Mouse (Mus musculus) c-Kit-positive CD71-positive TER-119-positive erythroid progenitor cells, embryonic 14.5 days (primary cell): ENCODE results near the gene Mpp3.
A peak's percentile ranks its signal among the peaks of the same experiment; 100 is the strongest.

Experiments
- DNase-seq: peaks from one replicate; pipeline ENCODE4 v3.0.0-alpha.2; 2013; ENCODE audit warnings: low spot score

Gene Mpp3

DNA sequence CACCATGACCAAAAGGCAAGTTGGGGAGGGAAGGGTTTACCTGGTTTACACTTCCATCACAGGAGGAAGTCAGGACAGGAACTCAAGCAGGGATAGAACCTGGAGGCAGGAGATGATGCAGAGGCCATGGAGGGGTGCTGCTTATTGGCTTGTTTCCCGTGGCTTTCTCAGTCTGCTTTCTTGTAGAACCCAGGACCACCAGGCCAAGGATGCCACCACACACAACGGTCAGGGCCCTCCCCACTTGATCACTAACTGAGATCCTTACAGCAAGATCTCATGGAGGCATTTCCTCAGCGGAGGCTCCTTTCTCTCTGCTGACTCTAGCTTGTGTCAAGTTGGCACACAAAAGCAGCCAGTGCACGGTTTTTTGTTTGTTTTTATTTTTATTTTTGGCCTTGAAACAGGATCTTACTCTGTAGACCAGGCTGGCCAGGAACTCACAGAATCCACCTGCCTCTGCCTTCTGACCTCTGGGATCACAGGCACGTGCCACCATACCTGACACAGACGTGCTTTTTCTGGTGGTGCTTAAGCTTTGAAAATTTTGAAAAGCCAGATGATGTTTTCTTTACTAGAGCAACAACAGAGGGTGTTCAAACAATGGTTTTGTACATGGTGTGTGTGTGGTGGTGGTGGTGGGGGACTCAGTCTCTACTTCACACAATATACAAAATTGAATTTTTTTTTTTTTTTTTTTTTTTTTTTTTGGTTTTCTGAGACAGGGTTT, at the start of gene Mpp3:
Mpp3 (minus strand) TSS at position 375 of the 730 bp plus-strand sequence.
- DNase-seq = no peak

DNA sequence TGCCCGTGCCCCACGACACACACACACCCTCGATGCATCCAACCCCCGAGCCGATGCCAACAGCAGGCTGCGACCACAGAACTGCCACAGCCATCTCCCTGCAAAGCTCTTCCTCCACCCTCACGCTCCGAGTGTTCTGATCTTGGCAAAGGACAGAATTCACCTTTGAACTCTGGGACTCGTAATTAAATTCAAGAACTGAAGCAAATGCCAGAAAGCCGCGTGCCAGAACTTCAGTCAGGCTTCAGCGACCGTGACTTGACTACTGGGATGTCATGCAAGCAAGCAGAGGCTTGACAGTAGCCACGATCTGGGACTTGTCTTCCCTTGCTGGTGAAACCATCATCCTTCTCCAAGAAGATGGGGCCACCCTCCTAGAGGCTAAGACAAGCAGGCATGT, 45.5 kb upstream of the Mpp3 start:
- DNase-seq = no peak

DNA sequence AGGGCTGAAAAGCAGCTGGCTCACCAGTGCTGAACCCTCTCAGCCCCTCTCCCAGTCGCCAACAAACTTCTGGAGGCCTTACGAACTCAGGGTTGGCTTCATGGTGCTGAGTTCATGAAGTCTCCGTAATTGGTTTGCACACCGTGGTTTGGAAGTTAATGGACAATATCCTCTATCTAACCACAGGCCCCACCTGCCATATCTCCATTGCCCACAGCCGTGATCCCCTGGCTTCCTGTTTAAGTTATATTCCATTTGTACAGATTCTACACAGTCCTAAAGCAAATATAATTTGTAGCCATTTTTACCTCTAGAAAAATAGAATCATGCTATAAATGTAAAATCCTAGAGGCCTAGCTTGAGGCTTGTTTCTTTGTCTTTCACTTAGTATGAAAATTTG, 44.5 kb upstream of the Mpp3 start:
- no peak for DNase-seq

DNA sequence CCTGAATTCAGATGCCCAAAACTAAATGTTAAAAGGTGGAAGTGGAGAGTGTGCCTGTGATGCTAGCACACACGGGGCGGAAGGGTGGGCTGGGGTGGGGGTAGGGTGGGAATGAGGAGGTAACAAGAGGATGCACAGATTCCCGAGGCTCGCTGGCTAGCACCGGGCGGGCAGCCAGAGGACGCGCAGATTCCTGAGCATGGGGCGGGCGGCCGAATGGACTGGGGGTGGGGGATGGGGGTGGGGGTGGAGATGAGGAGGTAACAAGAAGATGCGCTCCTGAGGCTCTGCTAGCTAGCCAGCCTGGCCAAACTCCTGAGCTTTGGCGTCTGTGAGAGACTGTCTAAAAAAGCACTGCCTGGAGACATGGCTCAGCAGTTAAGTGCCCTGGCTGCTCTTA, 42.2 kb upstream of the Mpp3 start:
- no peak for DNase-seq

DNA sequence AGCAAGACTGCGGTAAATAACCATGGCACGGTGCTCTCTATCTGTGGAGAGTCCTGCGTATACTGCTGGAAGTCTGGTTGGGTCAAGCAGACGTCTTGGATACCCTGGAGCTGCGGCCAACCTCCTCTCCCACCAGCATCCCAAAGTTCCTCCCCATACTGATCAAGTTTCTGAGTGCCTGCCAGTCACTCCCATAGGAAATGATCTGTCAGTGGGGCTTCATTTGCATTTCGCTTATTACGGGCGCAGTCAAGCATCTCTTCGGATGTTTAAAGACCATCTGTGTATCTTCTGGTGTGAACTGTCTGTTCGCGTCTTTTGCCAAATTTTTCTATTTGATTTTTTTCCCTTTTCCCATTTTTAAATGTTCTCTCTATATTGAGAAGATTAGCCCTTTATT, 41.4 kb upstream of the Mpp3 start:
- DNase-seq = no peak

DNA sequence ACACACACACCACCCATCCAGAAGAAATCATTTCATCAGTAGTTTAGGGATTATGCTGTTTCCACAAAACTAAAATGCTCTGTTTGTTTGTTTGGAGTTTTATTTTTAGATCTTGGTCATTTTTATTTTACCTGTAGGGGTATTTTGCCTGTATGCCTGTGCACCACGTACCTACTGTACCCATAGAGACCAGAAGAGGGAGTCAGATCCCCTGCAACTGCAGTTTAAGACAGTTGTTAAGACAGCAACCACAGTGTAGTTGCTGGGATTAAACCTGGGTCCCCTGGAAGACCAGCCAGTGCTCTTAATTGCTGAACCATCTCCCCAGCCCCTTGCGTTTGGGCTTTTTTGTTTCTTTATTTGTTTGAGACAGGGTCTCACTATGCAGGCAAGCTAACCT, 40.7 kb upstream of the Mpp3 start:
- DNase-seq = no peak

DNA sequence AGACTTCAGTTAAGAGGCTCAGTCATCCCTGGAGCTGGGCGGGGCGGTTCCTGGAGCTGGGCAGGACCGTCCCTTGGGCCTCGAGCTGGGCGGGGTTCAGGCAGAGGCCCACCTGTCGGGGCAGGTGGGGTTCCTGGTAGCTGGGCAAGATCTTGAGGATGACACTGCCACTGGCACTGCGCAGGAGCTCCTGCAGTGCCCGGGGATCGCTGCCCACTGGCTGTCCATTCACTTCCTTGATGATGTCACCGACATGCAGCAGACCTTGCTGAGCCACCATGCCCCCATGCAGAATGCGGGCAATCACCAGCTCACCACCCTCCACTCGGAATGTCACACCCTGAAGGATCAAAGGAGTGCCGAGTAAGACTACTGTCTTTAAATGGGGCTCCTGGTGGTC, 34.8 kb upstream of the Mpp3 start:
- DNase-seq = no peak

DNA sequence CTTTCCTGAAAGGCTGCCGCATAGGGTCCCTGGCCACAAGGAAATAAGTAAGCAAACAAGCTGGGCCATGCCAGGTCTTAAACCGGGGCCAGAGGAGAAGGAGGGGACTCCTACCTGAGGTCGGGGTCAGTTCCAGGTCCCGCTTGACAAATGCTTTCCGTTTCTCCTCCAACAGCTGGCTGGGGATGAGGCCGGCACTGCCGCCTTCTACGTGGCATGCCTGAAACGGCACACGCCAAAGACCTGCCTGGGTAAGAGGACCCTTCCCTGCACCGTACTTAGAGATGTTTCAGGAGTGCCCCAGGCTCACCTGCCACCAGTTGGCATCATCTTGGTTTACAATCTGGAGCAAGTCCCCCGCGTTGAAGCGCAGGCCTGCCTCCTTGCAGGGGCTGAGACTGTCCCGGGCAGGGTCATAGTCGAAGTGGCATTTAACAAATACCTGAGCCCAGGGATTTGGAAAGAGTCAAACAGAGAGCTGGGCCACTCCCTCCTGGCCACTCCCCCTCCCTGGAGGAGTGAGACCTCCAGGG, 33.7 kb upstream of the Mpp3 start:
- DNase-seq = no peak

DNA sequence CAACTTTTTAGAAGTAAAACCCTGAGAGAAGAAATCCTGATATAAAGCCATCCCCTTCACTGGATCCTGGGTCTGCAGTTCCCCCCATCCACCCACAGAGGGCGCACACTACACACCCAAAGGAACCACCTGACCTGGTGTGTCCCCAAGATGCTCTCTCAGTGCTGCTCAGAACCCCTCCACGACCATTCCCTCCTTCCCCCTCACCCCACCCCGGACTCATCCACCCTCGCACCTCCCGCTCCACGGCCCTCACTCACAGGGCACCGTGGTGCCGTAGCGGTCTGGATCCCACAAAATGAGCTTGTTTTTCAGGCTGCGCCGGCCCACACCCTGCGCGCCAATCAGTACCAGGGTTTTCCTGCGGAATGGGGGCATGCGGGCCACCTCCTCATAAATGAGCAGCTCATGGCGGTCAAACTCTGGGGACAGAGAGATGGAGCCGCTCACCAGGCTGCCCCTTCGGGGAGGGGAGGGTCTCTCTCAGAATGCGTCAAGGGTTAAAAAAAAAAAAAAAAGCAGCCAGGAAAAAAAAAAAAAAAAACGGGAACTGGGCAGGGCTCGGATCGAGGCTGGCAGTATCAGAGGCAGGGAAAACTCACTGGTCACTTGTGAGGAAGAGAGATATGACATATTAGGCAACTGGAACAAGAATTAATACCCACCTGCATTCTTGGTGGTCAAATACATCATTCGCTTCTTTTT, 33.1 kb upstream of the Mpp3 start:
- DNase-seq = peak; percentile 79

DNA sequence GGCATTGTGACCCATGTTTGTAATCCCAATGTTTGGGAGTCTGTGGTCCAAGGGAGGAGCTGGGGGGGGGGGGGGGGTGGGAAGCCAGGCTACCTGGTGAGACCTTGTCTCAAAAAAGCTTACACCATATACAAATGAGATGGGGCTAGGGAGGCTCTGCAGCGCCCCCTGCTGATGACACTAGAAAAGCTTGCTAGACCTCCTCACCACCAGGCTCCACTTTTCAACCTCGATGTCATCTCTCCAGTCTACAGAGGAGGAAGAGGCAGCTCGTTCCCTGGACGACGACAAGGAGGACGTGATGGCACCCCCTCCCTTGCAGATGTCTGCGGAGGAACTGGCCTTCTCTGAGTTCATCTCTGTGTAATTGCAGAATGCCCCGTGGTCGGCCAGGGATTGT, 25.6 kb upstream of the Mpp3 start:
- DNase-seq = peak; percentile 53

DNA sequence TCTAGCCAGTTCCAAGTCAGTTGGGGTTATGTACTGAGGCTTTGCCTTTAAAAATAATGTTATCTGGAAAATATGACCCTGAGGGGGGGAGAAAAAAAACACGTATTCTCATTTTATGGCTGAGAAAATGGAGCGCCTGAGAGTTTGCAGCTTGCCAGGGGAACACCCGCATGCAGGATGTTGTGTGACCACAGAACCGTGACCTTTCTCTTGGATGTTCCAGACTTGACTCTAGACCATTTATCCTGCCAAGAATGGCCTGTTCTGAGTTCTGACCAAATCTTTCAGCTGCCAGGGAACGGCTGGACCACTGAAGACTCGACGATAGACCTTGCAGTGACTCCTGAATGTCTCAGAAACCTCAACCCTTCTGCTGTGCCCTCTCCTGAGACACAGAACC, 24.9 kb upstream of the Mpp3 start:
- DNase-seq = no peak

DNA sequence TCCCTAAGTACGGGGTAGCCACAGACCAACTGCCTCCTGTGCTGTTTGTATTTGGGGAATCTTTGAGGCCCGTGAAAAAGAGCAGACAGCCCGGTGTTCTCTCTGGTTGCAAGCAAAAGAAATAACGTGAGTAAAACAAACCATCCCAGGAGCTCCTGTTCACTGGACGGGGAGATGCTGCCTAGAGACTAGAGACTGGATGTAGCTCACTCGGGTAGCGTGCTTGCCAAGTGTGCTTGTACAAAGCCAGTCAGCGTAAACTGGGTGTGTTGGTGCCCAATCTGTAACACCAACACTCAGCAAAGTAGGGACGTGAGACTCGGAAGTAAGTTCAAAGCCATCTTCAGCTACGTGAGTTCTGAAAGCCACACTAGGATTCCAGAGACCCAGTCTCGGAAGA, 24.4 kb upstream of the Mpp3 start:
- DNase-seq = no peak

DNA sequence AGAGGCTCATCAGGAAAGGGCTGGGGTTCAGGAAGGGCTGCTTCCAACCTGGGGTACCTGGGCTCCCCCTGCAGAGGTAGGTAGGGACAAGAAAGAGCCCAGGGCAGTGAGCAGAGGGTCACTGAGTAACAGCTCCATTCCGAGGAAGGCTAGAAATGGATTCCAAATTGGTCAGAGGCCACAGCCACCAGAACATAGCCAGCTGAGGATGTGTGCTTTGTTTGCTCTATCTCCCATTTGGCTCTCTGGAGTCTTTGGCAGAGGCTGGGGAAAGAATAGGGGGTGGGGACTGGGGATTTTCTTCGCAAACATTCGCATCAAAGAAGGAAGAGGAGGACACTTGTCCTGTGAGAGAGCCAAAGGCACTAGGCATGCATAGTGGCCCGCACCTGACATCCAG, 23.7 kb upstream of the Mpp3 start:
- no peak for DNase-seq

DNA sequence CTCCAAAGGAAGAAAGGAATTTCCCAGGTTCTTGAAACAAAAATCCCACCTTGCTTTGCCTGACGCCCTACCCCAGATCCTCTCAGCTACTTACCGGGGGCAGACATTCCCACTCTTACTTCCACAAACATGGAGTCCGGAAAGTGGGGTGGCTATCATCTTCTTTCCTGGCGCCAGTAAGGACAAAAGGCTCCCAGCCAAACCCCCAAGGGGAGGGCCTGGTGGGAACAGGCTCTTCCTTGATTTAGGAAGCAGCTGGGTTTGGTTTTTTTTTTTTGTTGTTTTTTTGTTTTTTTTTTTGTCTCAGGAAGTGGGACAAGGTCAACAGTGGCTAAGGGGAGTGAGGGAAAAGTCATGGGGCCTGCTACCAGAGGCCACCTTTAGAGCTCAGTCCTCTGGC, 23.3 kb upstream of the Mpp3 start:
- no peak for DNase-seq

DNA sequence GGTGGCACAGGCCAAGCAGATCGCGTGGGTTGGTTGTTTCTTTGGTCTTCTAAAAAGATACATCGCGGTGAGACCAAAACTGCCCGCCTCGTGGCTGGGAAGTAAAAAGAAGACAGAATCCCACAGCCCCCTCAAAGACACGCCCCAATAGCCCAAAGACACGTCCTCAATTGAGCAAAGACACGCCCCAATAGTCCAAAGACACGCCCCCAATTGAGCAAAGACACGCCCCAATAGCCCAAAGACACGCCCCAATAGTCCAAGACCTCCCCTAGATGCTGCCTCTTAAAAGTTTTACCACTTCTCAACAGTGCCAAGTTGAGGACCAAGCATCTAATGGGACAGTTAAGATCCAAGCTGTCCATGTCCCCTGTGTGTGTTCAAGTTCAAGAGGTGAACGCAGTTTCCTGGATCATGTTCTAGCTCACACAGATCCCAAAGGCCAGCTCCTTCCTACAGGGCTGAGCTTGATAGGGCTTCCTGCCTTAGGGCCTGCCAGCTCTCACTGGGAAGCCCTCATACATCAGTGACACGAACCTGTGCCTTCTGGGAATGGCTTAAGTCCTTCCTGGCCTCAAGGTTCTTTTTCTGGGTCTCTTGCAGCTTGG, 21.7 kb upstream of the Mpp3 start:
- no peak for DNase-seq

DNA sequence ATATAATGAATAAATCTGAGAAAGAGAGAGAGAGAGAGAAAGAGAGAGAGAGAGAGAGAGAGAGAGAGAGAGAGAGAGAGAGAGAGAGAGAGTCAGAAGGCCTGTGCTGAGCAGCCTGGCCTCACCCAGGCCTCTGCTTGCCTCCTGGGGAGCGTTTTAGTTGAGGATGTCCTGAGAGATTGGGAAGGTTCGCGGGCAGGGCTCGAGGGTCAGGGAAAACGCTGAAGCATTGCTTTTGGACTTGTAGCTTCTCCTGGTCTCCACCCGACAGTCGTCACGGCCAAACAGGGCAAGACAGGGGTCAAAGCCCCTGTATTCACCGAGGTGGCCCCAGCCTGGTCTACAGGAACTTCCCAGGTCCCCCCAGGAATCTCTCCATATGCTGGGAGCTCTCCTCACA, 18.3 kb upstream of the Mpp3 start:
- DNase-seq = no peak

DNA sequence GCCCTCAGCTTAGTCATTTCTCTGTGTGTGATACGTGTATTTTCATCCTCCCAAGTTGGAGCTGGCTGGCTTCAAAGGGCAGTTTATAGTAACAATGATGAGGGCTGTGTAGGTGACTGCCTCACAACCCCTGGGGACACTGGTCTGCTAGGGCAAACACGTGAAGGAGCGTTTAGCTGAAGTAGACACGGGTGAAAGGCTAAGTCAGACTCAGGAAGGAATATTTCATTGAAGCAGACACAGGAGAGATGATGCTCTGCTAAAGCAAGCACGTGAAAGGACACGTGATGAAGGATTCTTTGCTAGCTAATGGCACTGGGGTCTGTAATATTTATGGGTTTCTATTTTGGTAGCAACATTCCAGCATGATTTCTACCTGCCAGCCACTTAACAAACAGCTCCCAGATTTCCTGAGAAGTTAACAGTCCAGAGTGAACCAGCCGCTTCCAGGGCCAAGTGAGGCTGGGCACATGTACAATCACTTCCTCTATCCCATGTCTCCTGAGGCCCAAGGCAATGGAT, 16.5 kb upstream of the Mpp3 start:
- no peak for DNase-seq

DNA sequence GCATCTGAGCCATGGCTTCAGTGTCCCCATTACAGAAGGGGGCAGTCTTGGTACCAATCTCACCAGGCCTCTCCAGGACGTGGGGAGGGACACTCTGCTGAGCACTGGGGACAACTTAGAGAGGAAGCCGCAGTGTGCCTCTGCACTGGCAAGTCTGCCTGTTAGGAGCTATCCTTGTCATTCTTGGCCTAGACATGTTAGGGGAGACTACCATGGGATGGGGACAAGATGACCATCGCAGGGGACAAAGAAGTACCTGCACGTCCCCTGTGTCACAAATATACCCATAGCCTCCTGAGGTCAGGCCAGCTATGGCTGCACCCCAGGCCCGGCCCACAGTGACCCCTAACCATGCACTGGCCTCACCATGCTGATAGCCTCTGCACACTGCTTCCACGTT, 15.1 kb upstream of the Mpp3 start:
- DNase-seq = no peak

DNA sequence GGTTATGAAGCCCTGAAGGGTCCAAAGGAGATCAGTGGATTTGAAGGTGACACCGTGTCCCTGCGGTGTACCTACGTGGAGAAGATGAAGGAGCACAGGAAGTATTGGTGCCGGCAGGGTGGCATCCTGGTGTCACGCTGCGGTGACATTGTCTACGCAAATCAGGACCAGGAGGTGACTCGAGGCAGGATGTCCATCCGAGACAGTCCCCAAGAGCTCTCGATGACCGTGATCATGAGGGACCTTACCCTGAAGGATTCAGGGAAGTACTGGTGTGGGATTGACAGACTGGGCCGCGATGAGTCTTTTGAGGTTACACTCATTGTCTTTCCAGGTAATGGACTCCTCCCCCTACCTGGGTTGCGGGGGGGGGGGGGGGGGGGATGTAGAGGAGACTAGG, 14.7 kb upstream of the Mpp3 start:
- no peak for DNase-seq

DNA sequence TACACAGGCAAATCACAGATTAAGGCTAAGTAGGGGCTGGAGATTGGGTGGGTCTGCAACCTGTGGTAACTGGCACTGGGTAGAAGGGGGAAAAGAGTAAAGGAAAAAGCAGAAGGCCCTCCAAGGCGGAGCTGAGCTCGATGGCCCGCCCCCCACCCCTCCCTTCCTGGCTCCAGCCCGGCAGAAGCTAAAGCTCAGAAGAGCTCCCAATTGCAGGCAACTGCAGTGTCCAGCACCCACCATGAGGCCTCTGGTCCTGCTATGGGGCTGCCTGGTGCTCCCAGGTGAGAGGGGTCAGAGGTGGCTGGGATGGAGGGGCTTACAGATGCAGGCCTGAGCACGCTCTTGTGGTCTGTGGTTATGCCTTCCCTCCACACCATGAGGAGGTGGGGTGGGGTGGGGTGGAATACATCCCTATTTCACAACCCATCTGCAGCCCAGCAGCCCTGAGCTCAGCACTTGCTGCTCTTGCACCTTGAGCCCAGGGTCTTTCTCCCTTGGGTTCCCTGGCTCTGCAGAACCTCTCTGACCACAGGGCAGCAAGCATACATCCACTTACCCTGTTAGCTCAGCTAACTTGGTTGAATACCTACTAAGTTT, 13.2 kb upstream of the Mpp3 start, which contains the start of gene Cd300lg:
Cd300lg (plus strand) TSS at position 160 of the 600 bp plus-strand sequence.
- no peak for DNase-seq

DNA sequence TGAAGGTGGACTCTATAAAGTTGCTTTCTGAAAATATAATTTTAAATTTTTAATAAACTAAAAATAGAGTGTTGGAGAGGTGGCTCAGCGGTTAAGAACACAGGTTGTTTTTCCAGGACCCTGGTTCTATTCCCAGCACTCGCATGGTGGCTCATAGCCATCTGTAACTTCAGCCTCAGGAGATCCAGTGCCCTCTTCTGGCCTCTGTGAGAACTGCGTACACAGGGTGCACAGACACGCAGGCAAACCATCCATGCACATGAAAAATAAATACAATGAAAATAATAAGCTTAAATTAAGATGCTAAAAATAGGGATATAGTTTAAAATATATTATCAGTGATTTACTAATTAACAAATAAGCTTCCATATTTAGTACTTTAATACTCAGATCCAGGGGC, 12.4 kb upstream of the Mpp3 start:
- DNase-seq = no peak

DNA sequence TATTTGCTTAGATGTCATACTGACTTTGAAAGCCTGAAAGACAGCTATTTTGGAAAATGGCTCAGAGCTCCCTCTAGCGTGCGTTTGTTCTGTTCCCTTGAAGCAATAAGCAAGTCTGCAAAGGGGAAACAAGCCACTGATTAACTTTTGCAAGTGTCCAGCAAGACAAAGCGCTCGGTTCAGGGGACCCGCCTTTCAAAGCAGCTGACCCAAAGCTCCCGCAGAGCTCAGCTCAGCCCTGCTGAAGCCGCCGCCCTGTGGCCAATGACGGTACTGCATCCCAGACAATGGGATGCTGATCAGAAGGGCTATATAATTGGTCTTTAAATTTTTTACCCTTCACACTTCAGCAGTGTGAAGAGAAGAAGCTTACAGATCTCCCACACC, 11.9 kb upstream of the Mpp3 start:
- peak; percentile 65 for DNase-seq
